Mouse (Mus musculus) urinary bladder, postnatal 25 days (tissue): ENCODE results near the gene St6galnac3.

Source experiments
- DNase-seq: peaks from one replicate; pipeline ENCODE4 v3.0.0; 2022; ENCODE audit warnings: low spot score

The St6galnac3 gene

GRCm38 (mm10) chr3:153733364-153734159, 8.6 kb upstream of the St6galnac3 start:
- DNase-seq: no peak

- DNase-seq: no peak
Measured at GRCm38 (mm10) chr3:153732749-153733148, 7.8 kb upstream of the St6galnac3 start.

GRCm38 (mm10) chr3:153732035-153732434, 7.1 kb upstream of the St6galnac3 start:
- DNase-seq: no peak

DNA sequence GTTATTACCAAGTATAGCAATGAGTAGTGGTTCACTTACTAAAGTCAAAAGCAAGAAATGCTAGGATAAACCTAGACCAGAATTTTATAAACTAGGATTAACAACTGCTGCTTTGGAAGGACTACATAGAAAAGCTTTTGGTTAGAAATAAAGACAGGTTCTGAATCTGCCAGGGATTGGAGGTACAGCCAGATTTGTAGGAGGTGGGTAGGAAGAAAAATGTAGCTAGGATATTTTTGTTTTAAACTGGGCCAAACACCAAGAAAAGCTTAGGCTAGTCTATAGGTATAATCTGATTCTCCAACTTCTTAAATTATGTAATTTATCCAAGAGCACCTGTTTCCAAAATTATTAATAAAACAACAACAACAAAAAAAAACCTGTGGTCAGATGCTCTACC, 3.6 kb upstream of the St6galnac3 start:
- DNase-seq: no peak

DNA sequence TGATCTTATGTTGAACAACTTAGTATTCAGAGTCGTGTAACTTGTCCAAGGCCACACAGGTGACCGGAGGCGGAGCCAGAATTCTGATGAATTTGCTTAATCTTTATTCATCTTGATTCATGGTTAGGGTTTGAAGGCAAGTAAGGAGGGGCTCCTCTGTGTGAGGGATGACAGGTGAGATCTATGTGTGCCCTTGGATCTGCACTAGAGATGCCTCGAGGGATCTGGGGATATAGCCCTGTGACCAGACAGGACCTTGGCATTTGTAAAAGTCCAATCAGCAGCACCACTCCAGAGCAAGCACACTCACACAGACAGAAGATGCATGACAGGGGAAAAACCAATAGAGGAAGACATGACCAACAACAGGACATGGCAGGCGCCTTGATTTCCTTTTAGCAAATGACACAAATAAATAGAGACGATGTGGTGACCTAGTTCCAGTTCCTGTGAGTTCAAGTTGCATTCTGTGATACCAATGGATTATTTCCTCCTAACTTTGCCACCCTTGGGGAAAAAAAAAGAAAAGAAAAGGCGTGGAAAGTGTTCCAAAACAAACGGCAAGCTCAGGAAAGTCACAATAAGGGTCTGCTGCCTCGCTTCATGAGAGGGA, 1.4 kb downstream of the St6galnac3 start:
- DNase-seq: no peak

- DNase-seq: no peak
Measured at GRCm38 (mm10) chr3:153721525-153721924, 3.4 kb downstream of the St6galnac3 start.

GRCm38 (mm10) chr3:153720922-153721321, 4.1 kb downstream of the St6galnac3 start:
- no peak for DNase-seq

DNA sequence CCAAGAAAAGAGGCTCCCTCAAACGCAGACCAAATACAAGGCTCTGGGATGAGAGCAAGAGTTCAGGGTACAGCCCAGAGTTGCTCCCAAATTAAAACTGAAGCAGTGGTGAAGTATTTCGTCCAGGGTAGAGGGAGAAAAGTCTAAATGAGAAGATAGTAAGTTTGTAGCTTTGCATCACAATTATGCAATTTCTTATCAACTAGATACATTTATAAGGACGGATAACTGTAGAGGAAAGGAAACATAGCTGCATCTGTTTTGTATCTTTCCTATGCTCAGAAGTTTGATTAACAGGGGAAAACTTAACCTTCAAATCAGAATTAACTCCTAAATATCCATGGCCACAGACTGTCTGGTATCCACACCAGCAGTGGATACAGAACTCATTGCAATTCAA, 4.7 kb downstream of the St6galnac3 start:
- no peak for DNase-seq

DNA sequence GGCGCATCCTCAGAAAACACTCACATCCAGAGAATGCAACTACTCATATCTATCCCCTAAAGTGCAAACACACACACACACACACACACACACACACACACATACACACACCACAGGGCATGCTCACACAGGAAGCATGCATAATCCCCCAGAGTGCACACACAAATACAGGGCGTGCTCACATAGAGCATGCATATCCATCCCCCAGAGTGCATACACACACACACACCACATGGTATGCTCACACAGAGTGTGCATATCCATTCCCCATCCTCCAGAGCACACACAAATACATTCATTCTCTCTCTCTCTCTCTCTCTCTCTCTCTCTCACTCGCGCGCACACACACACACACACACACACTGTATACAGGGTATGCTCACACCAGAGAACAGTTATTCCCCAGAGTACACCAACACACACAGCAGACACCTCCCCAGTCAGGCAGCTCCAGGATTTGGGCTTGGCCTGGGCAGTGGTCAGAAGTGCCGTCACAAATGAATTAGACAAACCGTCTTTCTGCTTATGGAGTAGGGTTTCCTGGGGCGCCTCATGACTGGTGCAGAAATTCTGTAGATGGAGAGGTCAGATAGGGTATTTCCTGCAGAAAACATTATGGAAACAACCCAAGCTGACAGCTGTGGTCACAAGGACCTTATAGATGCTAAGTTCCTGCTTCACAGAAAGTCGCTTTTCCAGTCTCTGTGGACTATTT, 5.6 kb downstream of the St6galnac3 start:
- DNase-seq: no peak

- DNase-seq: no peak
Measured at GRCm38 (mm10) chr3:153718724-153719123, 6.2 kb downstream of the St6galnac3 start.

- DNase-seq: no peak
Measured at GRCm38 (mm10) chr3:153717742-153718141, 7.2 kb downstream of the St6galnac3 start.

DNA sequence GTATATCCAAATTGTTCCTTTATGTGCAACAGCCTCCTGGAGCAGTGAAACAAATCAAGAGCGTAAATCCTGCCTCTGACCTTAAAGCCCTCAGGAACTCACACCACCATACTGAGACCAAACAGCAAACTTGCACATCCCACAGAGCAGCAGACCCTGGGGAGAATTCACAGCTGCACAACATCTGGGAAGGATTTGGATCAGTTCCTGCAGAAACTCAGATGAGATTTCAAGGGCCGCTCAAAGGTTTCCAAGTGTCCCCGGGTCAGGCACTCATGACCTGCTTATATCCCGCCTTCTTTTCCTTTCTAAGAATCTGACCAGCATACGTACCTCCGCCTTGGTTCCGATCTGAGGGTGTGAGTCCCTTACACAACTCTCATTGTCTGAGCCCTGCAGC, 9.3 kb downstream of the St6galnac3 start:
- no peak for DNase-seq

- no peak for DNase-seq
Measured at GRCm38 (mm10) chr3:153710545-153710944, 14.4 kb downstream of the St6galnac3 start.

DNA sequence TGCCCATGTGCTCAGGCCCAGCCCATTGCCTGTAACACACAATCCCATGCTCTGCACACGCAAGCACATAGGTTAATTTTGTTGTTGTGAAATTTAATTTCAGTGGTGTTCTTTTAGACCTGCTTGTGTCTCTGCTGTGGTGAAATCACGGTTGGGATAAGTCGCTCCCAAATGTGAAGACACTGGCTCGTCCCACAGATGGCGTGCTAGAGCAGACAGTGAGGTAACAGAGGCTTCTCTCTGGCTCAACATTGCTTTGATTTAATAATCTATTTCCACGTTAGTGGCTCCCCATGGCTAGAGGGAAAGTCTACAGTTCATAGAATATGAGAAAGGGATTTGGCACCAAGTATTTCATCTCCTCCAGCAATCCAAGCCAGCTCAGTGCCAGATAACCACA, 17.3 kb downstream of the St6galnac3 start:
- DNase-seq: no peak

DNA sequence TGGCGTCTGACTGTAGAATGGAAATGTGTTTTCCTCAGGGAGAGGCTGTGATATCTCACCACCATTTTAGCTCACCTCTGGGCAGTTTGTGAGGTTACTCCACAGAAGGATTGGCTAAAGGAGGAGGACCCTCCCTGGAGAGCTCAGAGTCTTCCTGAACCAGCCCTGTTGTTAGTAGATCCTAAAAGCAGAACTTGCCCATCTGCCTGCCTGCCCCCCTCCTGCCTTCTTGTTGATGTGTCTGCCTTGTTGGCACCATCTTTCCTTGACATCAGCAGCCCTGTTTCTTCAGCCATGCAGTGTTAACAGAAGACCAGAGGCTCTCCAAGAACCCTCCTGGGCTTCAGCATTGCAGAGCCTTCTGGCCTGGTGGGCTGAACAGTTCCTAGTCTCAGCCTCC, 18.1 kb downstream of the St6galnac3 start:
- no peak for DNase-seq

DNA sequence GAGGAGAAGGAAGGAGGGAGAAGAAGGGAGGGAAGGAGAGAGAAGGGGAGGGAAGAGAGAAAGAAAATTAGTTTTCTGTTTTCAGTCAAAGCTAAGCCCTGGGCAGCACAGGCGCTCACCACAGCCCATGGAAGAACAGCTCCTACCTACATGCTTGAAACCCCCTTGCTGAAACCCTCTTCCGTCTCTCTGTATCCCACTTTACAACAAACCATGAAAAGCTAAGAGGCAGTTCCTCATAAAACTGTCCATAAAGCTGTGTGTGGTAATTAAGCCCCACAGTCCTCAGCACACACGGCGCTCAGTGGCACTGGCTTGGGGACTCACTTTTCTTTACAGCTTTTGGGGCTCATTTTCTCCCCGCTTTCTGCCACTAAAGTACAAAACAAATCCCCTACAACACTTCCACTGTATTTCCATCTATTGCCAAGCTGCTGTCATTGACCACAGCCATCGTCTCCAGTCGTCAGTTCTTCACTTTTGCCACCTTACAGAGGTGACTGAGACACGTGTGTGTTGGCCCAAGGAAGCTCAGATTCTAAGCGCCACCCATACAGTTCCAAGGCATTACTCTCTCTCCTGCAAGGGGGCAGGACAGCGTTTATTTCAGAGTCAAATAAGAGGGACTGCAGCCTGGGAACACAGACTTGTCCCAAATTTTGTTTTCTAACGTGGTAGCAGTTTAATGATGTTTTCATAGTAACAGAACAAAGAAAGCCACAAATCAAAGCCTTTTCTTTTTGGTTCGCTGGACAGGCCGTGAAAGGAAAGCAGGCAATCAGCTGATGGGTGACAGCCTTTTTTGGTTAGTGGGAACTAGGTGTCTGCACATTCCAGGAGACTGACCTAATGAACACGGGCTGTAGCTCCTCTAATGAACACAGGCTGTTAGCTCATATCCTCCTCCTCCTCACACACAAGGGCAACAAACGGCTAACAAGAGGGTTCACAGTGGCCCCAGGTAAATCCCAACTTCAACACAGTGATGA, 22.9 kb downstream of the St6galnac3 start:
- DNase-seq: no peak

GRCm38 (mm10) chr3:153701172-153701571, 23.8 kb downstream of the St6galnac3 start:
- no peak for DNase-seq

DNA sequence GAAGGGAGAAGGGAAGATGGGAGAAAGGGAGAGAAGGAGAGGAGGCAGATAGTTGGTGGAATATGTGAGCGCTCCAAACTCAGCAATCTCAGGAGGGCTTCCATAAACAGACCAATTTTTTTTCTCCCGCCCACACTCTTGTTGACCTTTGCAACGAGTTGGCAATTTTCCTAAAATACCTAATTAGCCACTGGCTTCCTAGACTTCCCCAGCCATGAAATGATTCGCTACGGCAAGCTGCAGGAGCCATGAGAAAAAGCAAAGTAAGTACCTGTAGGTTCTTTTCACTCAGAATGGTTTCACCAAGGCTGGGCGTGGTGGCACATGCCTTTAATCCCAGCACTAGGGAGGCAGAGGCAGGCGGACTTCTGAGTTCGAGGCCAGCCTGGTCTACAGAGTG, 25.9 kb downstream of the St6galnac3 start:
- DNase-seq: no peak

DNA sequence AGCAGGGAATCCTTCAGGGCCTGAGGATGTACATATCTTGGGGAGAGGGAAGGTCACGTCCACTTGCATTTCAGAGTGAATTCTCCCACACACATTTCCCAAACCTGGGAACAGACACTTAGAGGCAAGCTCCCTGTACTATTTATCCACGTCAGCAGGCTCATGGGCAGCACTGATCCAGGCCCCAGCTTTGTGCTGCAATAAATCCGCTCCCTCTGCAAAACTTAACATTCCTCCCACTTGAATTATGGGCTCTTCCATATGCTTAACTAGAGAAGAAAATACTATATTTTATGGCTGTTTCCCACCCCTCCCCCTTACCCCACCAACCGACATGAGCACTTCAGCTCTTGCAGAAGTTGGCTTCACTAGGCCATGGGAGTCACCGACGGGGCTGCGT, 32.0 kb downstream of the St6galnac3 start:
- no peak for DNase-seq

DNA sequence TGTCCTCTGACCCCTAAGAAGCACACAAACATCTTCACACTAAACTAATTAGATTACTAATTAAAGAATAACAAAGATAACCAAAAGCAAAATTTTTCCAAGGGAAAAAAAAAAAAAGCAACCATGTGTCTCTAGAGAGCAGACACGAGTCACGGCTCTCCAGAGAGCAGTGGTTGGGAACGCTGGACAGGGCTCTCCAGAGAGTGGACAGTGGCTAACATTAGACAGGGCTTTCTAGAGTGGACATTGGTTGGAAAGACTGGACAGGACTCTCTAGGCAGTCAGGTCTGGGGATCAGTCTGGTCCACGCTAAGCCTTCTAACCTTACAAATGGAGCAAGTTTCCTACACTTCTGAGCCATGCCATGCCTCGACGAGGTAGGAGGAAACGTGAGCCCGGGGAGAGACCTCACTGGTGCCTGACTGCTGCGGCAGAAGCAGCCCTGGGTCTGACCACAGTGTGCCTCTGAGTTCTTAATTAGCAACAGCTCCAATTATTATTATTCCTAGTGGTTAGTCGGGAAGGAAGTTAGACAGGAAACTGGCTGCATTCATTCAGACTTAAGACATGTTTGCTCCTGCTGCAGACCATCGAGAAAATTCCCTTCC, 32.7 kb downstream of the St6galnac3 start:
- no peak for DNase-seq

DNA sequence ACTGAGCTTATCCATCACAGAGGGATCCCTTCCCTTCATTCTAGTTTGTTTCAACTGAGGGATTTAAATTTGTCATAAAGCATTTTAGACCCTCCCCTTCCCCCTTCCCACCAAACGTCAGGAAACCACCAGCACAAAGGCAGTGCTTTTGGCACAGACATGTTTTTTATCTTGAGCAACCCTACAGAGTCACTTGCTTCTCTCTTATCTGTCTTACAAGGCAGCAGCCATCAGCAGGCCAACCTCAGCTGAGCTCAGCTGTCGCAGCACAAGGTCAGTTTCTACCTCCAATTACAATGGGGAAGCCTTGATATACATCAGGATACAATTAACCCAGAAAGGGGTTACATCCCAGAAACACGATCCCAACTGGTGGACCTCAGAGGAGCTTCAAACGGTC, 33.4 kb downstream of the St6galnac3 start:
- no peak for DNase-seq
